Mouse (Mus musculus): ENCODE measurements around the gene A830018L16Rik. TPM values are rescaled to one million over a fixed set of nuclear protein-coding genes. Genes with fewer than 3 reads are reported as not detected.
A peak's percentile ranks its signal among the peaks of the same experiment; 100 is the strongest.

The A830018L16Rik gene
- total and polyA plus RNA-seq, 3 experiments: 2.2 to 4.6 (median 4.0) TPM

- DNase-seq: no peak
Observed at GRCm38 (mm10) chr1:11652773-11653172, 238.9 kb downstream of the A830018L16Rik start.

DNA sequence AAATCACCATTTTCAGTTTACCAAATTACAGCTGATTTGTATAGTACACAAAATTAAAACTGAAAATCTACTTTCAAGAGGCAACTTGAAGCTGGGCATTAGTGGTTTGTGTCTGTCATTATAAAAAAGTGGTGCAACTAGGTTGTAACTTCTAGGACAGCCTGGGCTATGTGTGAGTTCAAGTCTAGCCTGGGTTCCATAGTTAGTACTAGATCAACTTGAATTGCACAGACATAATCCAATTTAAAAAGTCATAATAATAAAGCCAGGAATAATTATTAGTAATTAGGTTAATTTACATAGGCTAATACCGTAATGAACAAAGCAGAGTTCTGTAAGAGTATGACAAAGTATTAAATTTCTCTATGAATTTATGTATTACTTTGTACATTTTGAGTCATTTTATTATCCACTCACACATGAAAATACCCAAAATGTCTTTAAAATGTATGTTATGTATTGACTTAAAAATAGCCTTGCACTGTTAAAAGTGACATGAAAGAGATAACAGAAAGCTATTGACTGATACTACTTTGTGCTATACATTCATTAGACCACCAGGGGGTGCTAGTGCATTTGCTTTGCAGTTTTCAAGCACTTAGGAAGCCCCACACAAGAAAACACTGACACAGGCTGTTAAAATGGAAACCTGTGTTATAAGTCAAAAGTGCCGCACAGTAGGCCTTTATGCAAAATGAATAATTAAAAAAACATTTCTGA is 243.6 kb downstream of the A830018L16Rik start:
- DNase-seq: peak; percentile 18

GRCm38 (mm10) chr1:11658061-11658625 is 244.2 kb downstream of the A830018L16Rik start:
- no peak for DNase-seq

- no peak for DNase-seq
Observed at GRCm38 (mm10) chr1:11744749-11745314, 330.9 kb downstream of the A830018L16Rik start.

DNA sequence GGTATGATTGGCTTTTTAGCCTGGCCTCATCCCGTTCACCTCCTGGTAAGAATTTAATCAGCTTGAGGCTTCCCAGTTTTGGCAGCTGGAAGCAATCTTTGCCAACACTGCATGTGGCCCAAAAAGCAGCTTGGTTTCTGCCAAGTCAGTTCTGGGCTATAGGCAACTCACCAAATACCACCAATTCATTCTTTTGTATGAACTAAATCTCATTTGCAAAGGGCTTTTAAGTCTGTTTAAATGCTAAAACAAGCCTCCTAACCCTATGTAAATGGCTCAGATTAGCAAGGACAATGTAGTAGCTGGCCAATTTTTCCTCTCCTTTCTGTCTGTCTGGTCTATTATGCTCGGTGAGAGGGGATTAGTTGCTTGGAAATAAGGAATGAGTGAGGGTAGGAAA is 334.5 kb downstream of the A830018L16Rik start:
- no peak for DNase-seq

DNA sequence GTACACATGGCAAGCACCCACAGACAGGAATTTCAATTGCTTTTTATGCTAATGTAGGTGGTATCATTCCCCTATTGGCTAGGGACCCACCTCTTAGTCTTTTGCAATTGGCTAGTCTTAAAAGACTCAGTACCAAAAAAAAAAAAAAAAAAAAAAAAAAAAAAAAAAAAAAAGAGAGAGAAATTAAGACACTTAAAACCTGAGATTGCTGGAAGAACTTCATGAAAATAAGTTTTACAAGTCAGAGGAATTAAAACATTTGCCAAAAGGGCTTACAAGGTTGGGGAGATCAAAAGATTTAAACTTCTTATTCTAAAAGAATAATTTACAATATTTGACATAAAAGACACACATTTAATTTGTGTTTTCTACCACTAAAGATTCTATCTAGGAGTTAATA is 336.2 kb downstream of the A830018L16Rik start:
- no peak for DNase-seq

- no peak for DNase-seq
Observed at GRCm38 (mm10) chr1:11750607-11751006, 336.7 kb downstream of the A830018L16Rik start.

DNA sequence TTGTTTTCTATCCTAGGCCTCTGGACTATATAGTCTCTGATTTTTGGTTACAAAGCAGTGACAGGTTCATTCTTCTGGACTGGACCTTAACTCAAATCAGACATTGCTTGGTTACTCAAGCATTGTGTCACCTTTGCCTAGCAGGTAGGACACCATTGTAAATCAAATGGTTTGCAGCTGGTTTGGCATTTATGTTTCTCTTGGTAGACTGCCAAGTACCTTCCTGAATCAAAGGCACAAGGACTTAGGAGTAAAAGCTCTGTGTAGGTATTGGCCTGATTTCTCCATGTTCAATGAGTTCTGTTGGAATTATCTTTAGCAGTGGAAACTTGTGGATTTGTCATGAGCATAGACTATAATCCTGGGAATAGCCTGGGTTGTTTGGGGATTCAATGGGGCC is 338.1 kb downstream of the A830018L16Rik start:
- no peak for DNase-seq

DNA sequence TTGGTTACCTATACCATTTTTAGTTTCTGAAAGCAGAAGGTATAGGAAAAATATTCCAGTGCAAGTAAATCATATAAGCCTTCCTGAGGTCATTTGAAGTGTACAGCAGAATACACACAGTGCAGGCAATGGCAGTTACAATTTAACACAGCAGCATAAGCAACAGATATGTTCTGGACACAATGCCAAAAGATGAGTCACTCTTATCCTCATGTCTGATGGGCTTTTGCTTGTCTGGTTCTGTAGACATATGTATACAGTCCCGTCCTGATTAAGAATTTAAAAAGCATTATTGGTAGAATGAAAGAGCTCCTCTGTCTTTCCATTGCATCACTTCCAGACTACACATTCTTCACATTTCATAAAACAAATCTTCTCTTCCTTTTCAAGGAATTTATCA is 374.4 kb downstream of the A830018L16Rik start:
- no peak for DNase-seq

DNA sequence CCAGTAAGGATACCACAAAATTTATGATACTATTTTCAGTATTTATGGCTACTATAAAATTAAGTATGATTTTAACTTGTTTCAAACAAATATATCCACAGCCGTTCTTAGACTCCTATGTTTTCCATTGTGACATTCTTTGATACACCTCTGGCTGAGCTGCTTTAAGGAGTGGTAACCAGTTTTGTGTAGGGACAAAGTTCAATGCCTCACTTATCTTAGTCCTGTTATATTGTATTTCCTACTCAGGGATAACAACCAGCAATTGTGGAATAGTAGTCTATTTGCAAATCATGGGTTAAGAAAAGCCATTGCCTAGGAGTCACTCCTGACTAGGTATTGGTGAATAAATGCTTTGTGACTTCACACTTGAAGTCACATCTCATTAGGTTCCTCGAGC is 378.9 kb downstream of the A830018L16Rik start:
- DNase-seq: no peak

DNA sequence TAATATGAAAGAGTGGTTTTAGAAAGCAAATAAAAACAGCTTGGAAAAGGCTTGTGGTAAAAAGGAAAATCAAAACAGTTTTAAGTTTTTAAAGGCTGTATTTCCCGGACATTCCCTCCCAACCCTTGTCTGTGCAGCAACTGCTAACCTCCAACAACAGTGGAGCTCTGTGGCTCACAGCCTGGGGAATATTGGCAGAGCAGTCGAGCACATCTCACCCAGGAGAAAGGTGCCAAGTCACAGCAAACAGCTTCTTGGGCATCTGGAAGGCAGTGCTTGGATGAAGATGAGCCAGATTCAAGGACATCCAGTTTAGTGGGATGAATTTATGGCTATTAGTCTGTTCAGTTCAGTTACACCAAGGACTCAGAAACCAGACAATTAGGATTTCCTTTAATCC is 381.8 kb downstream of the A830018L16Rik start:
- peak; percentile 1 for DNase-seq

DNA sequence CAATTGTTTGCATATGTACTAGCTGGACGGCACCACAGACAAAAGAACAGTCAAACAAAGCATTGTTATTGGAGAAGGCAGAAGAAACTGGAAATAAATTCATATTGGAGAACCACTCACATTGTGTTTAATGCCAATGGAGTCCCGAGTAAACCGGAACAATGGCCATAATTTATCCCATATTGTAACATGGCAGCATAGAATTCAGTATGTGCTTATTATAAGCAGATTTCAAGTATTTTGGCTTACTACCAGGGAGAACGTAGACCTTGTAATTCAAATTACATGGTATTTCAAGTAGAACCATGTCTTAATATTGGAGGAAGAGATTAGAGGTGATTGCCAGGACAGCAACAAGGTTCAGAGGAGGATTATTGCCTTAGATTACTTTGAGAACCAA is 458.9 kb downstream of the A830018L16Rik start:
- DNase-seq: no peak

GRCm38 (mm10) chr1:11873573-11873972 is 459.7 kb downstream of the A830018L16Rik start:
- DNase-seq: peak; percentile 24

DNA sequence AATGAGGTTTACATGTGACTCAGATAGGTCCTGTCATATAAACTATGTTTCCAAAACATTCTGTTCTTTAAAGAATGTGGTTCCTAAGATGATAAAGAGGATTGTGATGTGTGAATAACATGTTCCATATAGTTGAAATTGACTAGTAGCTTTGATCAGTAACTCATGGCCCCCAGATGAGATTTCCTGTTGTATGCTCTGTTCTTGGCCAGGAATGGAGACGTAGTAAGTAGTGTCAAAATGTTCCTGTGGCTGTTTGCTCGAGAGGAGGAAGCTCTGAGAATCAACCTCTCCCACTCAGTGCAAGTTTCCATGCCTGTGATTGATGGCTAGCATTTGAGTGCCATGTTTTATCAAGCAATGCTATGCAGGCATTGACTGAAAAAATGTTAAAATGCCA is 467.8 kb downstream of the A830018L16Rik start:
- DNase-seq: no peak

DNA sequence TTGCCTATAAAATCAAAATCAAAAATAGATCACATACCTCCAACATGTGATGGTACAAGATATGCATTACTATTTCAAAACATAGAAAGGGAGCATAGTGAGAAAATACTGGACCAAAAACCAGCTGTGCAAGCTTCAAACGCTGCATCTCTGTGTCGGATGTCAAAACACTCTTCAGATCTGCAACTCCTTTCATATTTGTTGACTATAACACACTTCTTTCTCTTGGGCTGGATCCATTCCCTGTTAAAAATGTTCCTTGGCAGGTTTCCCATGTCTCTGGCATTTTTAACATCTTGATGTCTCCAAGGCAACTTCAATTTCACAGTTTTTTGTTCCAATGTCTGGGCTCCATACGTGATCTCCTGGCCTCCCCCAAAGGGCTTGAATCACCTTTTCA is 481.8 kb downstream of the A830018L16Rik start:
- no peak for DNase-seq

DNA sequence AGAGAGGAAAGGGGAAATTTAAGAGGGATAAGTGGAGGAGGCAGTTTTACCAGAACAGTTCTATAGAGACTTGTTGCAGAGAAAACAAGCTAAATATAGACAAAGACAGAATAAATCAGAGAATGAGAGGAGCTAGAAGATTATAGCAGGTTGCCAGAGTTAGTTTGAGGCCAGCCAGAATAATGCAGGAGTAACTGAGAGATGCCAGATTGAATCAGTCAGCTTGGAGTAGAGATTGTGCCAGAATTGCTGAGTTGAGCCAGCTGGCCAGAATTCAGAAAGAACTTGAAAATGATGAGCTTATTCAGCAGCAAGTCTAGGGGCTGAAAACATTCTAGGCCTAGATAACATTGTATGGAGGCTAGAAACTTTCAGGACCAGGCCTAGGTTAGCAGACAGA is 502.0 kb downstream of the A830018L16Rik start:
- no peak for DNase-seq

- no peak for DNase-seq
Observed at GRCm38 (mm10) chr1:11936984-11937383, 523.1 kb downstream of the A830018L16Rik start.

DNA sequence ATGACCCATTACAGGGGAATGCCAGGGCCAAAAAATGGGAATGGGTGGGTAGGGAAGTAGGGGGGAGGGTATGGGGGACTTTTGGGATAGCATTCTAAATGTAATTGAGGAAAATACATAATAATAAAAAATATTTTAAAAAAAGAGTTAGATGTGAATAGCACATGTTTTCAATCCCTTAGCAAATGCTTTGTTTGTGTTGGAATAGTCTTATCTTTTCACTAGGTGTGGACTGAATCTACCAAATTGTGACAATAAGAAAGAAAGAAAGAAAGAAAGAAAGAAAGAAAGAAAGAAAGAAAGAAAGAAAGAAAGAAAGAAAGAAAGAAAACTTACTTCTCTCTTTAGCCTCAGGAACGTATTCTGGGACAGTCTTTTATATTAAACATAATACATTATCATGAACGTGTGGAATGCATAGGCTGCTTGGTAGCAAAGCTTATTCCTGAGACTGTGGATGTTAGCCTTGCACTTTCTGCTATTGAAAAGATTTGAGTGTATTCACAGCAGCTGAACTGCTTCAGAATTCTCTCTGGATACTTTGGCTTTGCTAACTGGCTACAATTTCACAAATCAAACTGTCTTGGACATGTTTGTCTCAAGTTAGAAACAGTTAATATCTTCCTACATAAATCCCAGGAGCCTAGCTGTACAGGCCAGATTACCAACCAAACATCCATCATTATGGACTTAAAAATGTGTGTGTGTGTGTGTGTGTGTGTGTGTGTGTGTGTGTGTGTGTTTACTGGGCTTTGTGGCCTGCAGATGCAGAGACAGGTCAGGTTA is 545.7 kb downstream of the A830018L16Rik start:
- DNase-seq: no peak

- DNase-seq: no peak
Observed at GRCm38 (mm10) chr1:11982590-11983136, 568.8 kb downstream of the A830018L16Rik start.

DNA sequence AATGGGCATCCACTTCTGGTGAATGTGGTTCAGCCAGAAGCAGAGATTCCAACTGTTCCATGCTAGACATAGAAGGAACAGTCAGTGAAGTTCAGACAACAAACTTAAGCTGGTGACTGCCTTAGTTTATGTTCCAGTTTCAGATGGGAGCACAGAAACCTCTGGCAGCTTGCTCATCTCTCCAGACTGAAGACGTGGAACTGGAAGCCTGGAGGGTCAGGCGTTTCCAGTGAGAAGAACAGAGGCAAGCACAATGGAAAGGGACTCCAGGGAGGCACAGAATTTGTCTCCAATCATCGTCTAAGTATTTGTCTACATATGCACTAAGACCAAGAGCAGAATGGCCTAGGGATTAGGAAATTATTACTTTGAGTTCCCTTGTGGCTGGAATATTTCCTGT is 576.1 kb downstream of the A830018L16Rik start:
- no peak for DNase-seq

DNA sequence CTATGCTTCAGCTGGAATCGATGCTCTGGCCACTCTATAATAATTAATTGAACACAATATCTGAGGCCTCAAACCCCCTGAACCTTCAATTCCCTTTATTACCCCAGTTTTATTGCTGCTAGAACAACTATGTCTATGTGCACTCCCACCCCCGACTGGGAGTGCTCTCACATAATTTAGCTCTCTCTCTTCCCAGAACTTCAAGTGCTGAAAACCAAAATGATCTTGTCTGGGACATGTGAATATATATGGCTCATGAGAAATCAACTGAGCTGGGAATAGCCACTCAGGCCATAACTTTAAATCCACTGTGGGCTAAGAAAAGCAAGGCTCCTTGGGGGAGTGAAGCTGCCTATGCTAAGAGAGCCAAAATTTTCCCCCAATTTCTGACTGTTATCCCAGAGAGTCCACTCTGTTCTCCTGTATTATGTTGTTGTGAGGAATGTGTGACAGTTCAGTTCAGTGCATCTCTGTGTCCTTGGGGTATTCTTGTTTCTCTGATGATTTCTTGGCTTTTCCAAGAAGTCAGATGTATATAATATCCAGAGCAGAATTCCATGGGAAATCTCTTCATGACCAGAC is 582.5 kb downstream of the A830018L16Rik start:
- DNase-seq: no peak

DNA sequence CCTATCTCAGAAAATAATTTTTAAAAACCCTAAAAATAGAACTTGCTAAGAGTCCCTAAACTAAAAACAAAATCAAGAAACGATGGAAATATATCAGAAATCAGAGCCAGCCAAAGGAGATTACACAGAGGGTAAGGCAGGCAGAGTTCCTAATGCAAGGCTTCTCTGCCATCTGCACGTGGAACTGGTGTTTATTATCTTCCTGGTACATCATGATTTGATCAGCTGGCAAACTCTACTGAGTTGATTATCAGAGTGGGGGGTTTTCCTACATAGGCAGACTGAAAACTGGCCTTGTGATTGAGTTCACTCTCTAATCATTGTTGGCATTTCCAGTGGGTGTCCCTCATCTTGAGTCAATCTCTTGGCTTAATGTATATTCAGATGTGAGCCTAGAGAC is 583.7 kb downstream of the A830018L16Rik start:
- DNase-seq: no peak

All from adrenal gland, adult 2 months (tissue).